Mouse (Mus musculus) naive thymus-derived CD4-positive, alpha-beta T cell, adult 5 months (primary cell): Measurements from ENCODE around the gene Gstm2. TPM values are rescaled to one million over a fixed set of nuclear protein-coding genes. Genes with fewer than 3 reads are reported as not detected.

Experiments
- polyA plus RNA-seq: library from polyadenylated mRNA; unstranded; fragments of 100-300 nt; shearing (Covaris generic); gene quantifications from one replicate; pipeline ENCODE4 v1.2.1, GENCODE M21; 2017

Gene Gstm2
- not detected for polyA plus RNA-seq

DNA sequence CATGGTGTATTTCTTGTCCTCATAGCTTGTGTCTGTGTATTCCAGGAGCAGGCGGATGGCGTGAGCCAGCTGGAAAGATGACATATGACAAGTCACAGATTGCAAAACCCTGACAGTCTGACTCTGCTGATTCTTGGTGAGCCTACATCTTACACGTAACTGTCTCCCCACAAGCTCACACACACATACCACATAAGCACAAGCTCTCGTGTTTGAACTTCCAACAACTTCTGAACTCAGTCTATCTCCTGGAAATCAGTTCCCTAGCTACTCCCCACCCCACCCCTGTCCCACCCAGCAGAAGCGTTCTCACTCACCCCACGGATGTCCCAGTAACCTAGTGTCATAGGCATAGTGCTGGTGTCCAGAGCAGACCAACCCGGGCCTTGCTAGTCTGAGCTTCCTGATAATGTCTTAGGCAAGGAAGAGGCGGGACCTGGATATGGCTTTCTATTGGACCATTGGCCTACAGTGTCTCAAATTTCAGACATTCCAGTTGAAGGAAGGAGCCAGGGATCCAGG, at the start of gene Gstm2:
TSS of gene Gstm2 (minus strand) at position 413 of the 522 bp plus-strand sequence.

DNA sequence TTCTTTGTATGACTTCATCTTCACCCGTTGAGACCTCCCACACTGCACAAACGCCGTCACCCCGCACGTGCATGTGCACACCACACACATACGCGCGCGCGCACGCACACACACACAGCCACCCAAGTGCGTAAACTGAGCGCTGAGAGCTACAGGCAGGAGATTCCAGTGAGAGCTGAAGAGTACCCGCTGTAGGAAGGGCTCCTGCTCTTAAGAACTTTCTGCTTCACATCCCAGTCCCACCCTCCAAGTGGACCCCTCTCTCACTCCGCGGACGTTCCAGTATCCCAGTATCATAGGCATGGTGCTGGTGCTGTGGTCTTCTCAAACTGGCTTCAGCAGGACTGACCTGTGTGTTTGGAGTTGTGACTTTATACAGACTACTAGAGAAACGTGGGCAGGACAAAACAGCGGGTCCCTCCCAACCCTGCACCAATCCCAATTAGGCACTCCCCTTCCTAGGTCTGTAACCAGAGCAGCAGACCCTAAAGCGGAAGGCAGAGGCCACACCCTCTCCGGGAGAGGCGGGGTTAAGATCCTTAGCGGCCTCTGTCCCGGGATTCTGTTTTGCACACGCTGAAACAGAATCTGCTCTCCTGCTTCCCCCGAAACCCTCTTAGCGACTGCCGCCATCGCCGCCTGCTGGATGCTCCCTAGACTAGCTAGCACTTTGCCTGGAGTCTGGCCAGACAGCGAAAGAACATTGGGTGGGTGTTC, 31.4 kb upstream of the Gstm2 start, which contains the start of gene Gstm1:
TSS of gene Gstm1 (minus strand) at position 501 of the 717 bp plus-strand sequence.

DNA sequence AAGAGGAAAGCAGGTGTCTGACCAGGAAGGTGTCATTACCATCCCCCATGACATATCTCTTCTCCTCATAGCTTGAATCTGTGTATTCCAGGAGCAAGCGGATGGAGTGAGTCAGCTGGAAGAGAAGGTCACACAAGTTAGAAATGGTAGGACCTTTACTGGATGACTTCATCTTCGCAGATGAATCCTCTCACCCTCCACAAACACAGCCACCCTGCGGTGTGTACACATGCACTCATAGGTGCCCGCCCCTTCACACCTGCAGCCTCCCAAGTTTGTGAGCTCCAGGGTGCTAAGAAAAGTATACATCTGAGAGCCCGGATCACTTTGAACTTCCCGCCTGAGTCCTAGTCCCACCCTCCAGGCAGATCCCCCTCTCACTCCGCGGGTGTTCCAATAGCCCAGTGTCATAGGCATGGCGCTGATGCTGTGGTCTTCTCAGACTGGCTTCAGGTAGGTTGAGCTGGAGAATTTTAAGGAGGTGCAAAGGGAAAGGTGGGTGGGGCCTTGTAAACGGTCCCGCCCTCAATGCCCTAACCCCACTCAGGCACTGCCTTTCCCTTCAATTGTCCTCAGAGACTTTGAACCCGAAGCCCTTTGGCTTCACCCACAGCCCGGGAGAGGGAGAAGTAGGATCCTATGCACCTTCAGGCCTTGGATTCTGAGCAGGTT, 17.4 kb downstream of the Gstm2 start, which contains the start of gene Gstm3:
TSS of gene Gstm3 (minus strand) at position 560 of the 672 bp plus-strand sequence.

DNA sequence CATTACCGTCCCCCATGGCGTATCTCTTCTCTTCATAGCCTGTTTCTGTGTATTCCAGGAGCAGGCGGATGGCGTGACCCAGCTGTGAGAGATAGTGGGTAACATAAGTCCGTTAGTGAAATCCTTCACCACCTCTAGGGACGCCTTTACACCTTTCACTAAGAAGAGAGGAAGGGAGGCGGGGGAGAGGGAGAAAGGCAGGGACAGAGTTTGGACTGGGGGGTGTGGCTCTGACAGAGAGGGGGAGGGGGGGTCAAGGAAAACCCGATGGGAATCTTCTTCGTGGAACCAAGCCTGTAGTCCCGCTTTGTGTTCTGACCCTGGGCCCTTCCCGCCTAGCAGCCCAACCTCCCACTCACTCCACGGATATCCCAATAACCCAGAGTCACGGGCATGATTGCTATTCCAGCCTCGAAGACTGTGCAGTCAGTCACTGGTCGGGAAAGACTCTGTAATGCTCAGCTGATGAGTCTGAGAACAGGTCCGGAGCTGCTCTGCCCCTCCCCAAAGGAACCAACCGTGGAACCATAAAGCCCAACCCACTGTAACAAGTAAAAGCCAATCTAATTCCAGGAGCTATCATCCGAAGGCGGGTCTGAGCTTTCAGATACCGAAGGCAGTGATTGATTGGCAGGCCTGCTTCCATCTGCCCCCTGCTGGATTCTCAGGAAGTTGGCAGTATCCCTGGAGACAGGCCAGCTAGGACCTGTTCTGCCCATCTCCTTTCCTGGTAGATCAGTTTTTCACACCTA, 42.8 kb downstream of the Gstm2 start, which contains the start of gene Gstm6:
TSS of gene Gstm6 (minus strand) at position 511 of the 752 bp plus-strand sequence.

Other genes starting within 250 kb of the Gstm2 start
- gene Csf1, start 226.0 kb downstream of the Gstm2 start, polyA plus RNA-seq: 0.70 TPM
- not detected for gene Eps8l3, start 109.2 kb downstream of the Gstm2 start, polyA plus RNA-seq
- gene Gstm5, start 90.6 kb downstream of the Gstm2 start, polyA plus RNA-seq: not detected
- gene Gstm7, start 54.6 kb downstream of the Gstm2 start, polyA plus RNA-seq: 0.67 TPM
- gene Gstm6, start 42.7 kb downstream of the Gstm2 start, polyA plus RNA-seq: not detected
- gene Gstm3, start 17.2 kb downstream of the Gstm2 start, polyA plus RNA-seq: not detected
- gene Gstm1, start 31.5 kb upstream of the Gstm2 start, polyA plus RNA-seq: 3.6 TPM
- gene Gstm4, start 58.4 kb upstream of the Gstm2 start, polyA plus RNA-seq: 4.5 TPM
- 30.4 TPM for gene Ampd2, start 100.2 kb upstream of the Gstm2 start, polyA plus RNA-seq
- not detected for gene Gnat2, start 106.3 kb upstream of the Gstm2 start, polyA plus RNA-seq
- 201 TPM for gene Gnai3, start 159.7 kb upstream of the Gstm2 start, polyA plus RNA-seq
- gene Gpr61, start 168.4 kb upstream of the Gstm2 start, polyA plus RNA-seq: not detected
- 1.6 TPM for gene Amigo1, start 199.9 kb upstream of the Gstm2 start, polyA plus RNA-seq
- gene Cyb561d1, start 214.8 kb upstream of the Gstm2 start, polyA plus RNA-seq: 19.6 TPM
- gene Atxn7l2, start 224.5 kb upstream of the Gstm2 start, polyA plus RNA-seq: 24.0 TPM
- not detected for gene Sypl2, start 240.2 kb upstream of the Gstm2 start, polyA plus RNA-seq